Mouse (Mus musculus): ENCODE data around the gene Tbc1d10a.
A peak's percentile ranks its signal among the peaks of the same experiment; 100 is the strongest.

Gene Tbc1d10a

DNA sequence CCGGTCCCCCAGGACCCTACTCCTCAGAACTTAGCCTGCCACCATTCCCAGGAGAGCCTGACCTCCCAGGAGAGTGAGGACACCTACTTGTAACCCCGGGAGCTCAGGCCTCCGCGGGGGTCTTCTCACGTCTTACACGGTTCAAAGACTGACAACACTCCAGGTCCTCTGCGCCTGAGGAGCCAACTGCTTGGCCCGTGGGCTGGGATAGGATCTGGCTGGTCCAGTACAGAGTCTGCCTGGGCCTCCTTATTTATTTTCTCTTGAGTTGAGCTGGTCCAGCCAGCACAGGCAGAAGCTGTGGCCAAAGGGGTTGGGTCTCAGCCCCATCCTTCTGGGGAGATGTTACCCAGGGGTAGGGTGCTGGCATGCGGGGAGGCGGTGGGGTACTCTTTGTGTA lies 28.5 kb downstream of the Tbc1d10a start:
- DNase-seq (ENCODE audit: low read depth, low spot score) = no peak

DNA sequence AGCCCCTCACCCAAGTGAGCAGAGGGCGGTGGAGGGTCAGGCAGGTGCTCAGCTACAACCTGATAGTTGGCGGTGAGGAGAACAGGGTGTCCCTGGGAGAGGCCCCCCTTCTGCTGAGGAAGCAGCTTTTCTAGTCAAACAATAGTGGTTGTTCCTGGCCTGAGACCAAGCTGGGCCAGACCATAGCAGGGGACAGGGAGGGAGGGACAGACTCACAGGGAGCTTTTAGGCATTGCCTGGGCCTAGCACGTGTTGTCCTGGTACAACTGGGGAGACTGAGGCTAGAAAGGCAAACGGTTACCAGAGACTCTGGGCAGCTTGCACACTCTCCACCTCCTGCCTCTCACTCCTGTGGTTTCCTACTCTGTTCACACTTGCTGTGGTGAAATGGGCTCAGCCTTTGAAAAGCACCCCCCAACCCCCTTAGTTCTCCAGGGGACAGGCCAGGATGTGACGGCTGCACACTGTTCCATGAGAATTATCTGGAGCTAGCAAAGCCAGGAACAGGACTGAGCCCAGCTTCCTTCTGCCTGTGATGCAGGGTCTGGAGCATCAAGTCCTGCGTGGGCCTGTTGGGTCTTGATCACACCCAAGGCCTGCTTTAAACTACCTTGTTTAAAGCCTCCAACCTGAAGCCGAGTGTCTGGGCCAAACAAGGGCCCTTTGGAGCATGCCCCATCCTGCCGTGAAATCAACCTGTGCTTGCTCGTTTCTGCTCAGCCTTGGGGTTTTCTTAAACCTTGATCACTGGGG lies 29.8 kb downstream of the Tbc1d10a start:
- no peak for DNase-seq (ENCODE audit: low read depth, low spot score)

DNA sequence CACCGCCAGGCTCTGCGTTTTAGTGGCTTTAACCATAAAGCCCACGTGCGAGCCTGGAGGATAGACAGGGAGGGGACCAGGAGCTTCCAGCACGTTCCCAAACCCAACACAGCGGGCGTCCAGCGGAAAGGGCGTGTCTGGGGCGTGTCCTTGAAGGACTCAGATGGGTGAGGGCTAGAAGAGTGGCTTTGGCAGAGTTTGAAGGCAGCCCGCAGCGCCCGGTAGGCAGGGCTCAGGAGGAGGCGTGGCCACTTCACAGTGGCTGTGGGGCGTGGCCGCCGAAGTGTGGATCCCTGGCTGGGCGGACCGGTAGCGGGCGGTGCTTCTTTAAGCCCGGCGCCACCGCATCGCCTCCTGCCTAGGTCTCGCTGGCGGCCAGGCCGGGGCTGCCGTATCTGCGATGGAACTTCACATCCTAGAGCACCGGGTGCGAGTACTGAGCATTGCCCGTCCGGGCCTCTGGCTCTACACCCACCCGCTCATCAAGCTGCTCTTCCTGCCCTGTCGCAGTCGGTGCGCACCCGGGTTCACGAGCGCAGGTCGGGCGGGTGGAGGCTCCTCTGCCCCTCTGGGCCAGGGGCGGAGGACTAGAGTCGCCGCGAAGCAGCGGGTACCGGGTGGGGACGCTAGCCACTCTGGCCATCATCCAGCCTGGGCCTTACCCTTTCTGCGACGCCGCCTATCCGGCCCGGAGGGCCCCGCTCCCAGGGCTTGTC lies 31.5 kb downstream of the Tbc1d10a start, which contains the start of gene Castor1:
Gene Castor1 (plus strand): TSS at position 312 of the 716 bp plus-strand sequence.
- peak; percentile 63 for DNase-seq (ENCODE audit: low read depth, low spot score)

DNA sequence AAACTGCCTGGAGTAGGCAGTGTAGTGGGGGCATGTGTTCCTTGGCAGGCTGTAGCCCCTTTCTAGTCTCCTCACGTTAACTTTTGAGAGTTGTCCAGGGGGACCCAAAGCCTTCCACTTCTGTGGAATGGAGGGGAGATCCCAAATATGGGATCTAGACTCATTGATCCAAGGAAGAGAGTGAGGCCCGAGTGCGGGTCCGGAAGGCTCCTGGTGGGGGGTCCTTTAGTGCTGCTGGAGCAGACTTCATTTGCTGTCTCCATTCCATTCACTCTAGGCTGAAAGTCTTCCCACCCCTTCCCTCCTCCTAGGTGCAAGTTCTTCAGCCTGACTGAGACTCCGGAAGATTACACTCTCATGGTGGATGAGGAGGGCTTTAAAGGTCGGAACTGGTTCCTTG lies 32.0 kb downstream of the Tbc1d10a start:
- no peak for DNase-seq (ENCODE audit: low read depth, low spot score)

DNA sequence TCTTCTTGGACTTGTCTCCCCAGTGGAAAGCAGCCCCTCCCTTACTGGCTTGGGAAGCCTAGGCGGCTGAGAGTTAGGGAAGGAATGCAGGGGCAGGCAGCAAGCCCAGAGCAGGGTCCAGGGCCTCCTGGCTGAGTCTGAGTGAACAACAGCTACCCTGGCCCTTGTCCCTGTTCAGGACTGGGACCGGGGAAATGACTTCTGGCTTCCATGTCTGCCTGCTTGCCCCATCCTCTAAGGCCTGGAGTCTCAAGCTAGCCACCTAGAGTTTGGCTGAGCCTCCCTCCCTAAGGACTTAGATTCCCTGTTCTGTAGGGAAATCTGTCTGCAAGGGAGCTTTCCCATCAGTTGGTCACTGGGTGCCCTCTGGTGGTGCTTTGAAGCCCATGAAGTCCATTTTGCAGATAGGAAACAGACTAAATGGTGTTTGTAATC lies 32.7 kb downstream of the Tbc1d10a start:
- peak; percentile 92 for DNase-seq (ENCODE audit: low read depth, low spot score)

DNA sequence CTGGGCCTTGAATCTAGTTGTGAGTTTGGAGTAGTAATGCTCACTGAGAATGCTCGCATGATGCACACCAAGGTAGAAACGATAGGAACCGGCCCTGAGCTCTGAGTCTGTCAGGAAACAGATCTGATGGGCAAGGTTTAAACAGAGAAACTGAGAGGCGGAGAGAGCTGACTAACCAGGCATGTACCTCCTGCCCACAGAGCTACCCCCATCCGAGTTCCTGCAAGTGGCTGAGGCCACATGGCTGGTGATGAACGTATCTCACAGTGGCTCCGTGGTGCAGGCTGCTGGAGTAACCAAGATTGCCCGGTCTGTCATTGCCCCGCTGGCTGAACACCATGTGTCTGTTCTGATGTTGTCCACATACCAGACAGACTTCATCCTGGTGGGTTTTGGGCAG lies 33.3 kb downstream of the Tbc1d10a start:
- DNase-seq (ENCODE audit: low read depth, low spot score) = peak; percentile 31

DNA sequence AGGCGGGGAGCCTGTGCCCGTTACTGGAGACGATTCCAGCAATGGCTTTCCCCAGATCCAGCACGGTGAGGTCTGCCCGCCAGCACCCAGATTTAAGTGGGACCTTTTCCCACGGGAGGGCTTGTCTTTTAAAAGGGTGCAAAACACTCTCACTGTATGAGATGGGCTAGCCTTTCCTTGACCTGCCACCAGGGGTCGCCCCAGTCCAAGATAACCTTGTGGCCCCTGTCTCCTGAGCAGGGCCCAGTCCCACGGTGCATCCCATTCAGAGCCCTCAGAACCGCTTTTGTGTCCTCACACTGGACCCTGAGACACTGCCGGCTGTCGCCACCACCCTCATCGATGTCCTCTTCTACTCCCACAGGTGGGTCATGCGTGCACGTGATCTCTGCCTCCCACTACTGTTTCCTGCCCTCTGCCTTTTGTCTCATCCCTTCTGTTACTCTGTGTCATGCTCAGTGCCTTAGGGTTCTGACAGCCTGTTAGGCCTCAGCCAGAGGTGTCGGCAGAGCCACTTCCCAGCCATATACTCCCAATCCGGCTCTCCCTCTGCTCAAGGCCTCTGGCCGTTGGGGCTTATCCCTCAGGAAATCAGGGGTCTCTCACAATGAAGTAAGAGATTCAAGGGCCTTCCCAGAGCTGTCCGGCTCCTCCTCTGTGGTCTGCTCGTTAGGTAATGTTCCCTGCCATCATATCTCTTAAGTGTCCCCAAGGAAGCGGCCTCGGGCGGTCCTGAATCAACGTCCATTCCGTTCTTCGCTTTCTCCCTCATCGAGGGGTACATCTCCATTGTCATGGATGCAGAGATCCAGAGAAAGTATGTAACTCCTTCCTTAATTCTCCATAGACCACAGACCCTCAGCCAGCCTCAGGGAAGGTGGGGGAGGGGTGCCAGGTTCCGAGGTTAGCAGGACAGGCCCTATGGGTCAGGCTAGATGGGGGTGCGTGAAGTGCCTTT lies 34.1 kb downstream of the Tbc1d10a start:
- DNase-seq (ENCODE audit: low read depth, low spot score) = peak; percentile 67

DNA sequence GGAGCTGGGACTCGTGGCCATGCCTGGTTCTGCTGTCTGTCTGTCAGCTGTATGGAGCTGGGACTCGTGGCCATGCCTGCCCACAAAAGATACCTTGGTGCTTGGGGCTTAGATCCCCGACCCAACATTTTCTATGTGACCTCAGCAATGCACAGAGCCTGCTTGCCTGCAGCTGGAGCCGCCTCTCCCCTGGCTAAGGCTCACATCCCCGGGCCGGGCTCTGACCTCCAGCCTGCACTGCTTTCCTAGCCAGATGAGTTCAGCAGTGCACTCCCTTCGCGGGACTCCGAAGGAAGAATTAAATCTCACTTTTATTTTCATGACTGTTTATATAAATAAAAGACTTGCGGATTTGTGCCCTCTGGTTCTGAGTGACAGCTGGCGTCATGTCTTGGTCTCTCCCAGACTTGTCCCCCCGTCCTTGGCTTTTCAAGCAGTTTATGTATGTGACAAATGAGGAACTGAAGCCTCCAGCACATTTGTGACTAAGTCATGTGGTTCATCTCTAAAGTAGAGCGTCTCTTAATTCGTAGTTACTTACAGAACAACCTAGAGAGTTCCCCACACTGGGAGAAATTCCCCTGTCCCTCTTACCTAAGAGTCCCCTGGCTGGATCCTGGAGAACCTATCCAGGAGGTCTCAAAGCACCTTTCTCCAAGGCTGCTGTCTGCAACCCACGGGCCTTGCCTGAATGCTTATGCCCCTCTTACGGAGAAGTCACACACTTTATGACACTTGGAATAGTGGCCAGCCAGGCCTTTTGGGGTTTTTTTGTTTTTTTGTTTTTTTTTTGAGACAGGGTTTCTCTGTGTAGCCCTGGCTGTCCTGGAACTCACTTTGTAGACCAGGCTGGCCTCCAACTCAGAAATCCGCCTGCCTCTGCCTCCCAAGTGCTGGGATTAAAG lies 35.7 kb downstream of the Tbc1d10a start:
- DNase-seq (ENCODE audit: low read depth, low spot score) = no peak

DNA sequence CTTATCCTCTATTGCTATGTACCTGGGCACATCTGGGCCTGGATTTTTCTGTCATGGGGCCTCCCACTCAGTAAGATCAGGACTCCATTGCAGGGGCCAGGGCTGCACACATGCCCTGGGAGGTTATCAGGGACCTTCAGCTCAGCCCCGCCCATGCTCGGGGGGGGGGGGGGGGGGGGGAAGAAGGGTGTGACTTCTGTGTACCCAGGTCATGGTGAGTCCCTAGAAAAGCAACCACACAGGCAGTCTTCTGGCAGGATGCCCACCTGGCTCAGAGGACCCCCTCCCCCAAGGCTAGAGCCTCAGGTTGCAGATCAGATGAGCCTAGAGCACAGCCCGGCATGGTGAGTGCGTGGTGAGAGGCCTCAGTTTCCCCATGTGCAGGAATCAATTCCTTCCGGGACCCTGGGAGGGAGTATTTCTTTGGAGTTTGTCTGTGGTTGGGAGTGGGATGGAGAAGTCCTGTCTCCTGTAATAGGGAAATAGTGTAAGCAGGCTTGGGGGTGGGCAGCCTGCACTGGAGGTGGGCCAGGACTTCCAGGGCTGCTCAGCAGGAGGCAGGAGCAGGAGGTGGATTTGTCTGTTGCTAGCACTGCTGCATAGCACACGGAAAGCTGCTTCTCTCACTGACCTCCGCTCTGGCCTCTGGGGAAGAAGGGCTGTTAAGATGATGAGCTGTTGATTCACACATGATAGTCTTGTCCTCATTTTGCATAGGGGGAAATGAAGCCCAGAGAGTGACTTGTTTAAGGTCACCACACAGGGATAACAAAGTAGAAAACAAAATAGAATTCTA lies 37.0 kb downstream of the Tbc1d10a start:
- no peak for DNase-seq (ENCODE audit: low read depth, low spot score)

DNA sequence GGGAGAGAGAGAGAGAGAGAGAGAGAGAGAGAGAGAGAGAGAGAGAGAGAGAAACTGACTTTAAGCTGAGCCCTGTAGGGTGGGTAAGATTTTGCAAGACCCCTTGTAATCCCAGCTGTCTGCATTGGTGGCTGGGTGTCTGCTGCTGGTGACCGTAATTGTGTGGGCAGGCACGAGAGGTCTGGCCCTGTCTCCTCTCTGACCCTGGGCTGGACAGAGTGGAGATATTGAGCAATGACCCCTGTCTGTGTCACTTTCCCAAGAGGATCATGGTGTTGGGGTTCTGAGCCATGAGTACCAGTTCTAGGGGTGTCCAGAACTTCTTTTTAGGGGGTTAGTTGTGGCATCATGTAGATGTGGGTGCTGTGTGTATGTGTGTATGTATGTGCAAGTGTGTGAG lies 37.6 kb downstream of the Tbc1d10a start:
- no peak for DNase-seq (ENCODE audit: low read depth, low spot score)

DNA sequence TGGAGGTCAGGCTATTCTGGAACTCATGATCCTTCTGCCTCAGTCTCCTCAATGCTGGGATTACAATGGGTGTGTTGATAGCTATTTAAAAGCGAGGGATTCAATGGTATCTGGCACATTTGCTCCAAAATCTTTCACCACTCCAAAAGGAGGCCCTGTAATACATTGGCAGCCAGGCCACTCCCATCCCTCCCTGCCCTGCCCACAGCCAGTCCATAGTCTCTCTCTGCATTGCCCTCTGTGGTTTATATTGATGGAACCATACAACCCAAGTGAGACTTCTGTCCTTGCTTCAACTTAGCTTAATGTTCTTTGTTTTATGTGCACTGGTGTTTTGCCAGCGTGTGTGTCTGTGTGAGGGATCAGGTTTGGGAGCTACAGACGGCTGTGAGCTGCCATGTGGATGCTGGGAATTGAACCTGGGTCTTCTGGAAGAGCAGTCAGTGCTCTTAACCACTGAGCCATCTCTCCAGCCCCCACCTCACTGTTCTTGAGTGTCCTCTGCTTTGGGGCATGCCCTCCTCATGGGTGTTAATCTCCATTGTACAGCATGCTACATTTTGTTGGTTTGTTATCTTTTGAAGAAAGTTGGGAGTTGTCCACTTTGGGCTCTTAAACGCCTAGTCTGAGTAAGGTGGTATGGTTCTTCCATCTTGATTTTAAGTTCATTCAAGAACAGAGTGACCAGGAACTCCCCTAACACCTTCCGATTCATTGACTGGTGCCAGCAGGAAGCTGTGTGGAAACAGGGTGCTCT lies 40.2 kb downstream of the Tbc1d10a start:
- no peak for DNase-seq (ENCODE audit: low read depth, low spot score)

DNA sequence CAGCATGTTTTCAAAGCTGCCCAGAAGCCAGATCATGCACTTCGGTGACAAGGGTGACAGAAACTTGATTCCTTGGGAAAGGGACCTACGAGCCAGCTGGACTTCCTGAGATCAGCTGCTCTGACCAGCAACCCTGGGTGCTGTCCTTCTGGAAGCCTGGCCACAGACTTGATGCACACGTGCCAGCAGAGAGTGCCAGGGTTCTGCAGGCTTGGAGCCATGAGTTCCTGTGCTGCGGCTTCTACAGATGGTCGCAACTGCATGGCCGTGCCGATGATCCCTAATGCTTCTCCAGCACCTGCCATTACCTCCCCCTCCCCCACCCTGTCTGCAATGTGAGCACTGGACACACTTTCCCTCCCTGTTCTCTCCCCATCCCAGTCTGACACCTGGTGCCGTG lies 41.9 kb downstream of the Tbc1d10a start:
- peak; percentile 95 for DNase-seq (ENCODE audit: low read depth, low spot score)

DNA sequence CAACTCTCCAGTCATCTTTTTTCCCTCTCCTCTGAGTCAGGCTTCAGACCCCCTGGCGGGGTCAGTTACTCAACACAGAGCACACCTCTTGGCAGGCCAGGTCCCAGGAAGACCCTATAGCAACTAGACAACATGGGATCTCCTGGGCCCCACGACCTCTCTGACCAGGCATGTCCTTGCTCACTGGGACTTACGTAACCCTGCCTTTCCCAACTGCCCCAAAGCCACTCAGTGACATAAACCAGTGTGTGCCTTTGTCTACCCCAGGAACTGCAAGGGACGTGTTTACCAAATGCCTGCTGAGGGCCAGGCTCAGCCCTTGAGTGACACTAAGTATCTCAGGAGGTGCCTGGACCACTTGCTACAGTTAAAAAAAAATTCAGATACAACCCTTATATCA lies 43.3 kb downstream of the Tbc1d10a start:
- no peak for DNase-seq (ENCODE audit: low read depth, low spot score)

DNA sequence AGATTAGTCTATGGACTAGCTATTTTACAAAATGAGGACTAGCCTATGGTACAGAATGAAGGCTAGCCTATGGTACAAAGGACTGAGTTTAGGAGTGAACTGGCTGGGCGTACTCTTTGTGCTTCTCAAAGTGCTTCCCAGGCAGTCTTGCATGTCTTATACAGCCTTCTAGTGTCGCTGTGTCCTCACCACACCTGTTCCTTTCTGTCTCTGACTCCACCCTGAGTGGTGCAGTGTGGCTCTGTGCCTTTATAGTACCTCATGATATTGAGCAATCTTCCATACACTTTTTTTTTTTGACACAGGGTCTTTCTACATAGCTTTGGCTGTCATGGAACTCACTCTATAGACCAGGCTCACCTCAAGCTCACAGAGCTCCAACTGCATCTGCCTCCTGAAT lies 44.8 kb downstream of the Tbc1d10a start:
- no peak for DNase-seq (ENCODE audit: low read depth, low spot score)

DNA sequence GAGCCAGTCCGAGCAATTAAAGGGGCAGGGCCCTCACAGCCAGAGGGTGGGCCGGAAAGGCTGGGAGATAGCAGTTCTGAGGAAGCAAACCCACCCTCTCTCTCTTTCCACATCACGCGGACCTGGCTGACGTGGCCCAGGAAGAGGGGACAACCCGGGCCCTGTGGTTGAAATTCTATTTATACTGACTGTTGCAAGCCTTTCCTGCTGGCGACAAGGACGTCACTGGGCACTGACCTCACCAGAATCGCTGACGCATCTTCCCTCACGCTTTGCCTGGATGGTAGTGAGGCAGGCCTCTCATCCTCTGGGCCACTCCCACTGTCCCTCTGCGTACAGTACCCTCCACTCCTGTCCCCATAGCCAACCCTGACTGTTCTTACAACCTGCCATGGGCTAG lies 46.1 kb downstream of the Tbc1d10a start:
- DNase-seq (ENCODE audit: low read depth, low spot score) = no peak

DNA sequence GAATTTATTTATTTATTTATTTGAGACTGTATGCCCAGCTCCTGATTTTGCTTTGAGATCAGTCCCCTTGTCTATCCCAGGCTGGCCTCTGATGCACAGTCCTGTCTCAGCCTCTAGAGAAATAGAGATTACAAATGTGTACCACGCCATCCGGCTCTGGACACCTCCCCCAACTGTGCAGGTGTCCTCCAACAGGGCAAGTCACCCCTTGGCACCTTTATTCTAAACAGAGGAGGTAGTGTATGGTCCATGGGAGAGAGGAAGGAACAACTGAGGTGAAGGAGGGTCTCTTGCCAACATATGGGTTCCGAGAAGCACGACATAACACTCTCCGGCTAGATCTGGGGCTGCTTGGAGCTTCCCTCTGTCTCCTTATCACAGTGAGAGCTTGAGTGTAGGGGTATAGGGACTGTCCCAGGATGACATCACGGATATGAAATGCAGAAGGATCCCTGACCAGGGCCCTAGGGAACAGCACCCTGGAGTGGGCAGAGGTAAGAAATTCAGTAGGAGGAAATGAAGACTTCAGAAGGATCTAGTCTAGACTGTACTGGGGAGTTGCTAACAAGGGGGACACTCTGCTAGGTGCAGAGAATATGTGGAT lies 48.6 kb downstream of the Tbc1d10a start:
- DNase-seq (ENCODE audit: low read depth, low spot score) = no peak

DNA sequence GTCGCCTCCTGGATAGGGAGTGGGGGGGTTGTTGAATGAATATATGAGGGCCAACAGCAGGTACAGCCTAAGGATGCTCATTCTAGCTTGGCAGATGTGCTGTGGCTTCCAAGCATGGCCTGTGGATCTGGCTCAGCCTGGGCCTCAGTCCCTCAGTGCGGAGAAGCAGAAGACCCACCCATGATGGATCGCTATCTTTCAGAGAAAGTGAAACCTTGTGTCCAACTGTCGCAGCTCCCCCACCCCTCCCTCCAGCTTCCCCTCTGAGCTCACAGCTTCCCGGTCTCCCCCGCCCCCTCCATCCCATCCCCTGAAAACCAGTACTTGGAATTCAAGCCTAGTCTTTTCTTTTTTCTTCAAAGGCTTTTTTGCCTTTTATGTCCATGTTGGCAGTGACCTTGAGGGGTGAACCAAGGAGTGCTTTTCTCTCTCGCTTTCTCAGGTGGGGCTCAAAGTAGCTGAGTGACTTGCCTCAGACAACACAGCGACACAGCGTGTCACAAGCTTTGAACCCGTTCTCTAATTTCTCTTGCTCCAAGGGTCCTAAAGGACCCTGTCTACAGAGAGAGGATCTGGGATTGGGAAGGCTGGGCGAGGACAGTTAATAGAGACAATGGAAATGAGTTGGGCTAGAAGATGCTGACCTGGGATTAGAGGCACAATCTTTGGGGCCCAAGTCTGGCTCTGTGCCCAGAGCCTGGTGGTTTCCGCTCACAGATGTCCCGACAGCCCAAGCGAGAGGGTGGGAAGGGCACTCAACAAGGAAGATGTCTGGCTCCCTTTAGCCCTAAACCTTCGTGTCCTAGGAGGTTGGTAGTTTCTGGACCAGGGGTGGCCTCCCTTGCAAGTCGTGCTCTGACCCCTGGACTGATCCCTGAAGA lies 49.3 kb downstream of the Tbc1d10a start, which contains the start of gene Osm:
Gene Osm (plus strand): TSS at position 756 of the 881 bp plus-strand sequence.
- DNase-seq (ENCODE audit: low read depth, low spot score) = no peak

DNA sequence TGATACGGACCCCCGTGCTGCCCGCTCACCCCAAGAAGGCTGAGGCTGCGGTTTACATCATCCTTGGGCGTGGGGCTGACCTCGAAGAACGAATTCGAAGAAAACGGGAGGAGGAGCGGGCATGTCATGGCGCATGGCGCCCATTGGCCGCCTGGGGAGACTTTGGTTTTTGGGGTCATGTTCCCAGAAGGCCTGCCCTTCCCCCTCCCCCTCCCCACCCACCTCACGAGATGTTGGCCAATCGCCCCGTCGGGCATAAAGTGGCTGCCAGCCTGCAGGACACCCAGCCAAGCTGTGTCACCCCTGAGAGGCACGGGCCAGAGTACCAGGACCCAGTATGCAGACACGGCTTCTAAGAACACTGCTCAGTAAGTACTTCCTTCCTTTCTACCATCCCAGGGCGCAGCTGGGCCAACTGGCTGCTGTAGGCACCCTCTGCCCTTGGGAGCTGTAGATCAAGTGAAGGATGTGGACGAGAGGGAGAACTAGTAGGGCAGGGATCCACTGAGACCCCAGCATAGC lies 50.0 kb downstream of the Tbc1d10a start:
- no peak for DNase-seq (ENCODE audit: low read depth, low spot score)

Measured in brain, adult 2 months (tissue).